Mouse (Mus musculus) gastrocnemius, adult 18-20 months (tissue): Measurements from ENCODE around the gene Ntmt1. TPM values are rescaled to one million over a fixed set of nuclear protein-coding genes. Genes with fewer than 3 reads are reported as not detected.

ENCODE experiments used
- DNase-seq: peaks from one replicate; pipeline ENCODE4 v3.0.0; 2021; ENCODE audit warnings: low spot score
- total RNA-seq, 2 experiments: library from RNA; stranded (reverse); gene quantifications; 2 replicates each; pipeline ENCODE4 v1.2.3; 2021

Ntmt1 gene
- total RNA-seq, 2 experiments from 2014 or later, result 10.6 to 11.3 TPM

- no peak for DNase-seq
Observed at GRCm38 (mm10) chr2:30821073-30821472, 13.4 kb downstream of the Ntmt1 start.

GRCm38 (mm10) chr2:30822460-30822859 is 14.8 kb downstream of the Ntmt1 start:
- no peak for DNase-seq

- DNase-seq, result no peak
Observed at GRCm38 (mm10) chr2:30823385-30824153, 15.9 kb downstream of the Ntmt1 start.

GRCm38 (mm10) chr2:30826825-30827748 is 19.5 kb downstream of the Ntmt1 start:
- no peak for DNase-seq

- peak; percentile 95 for DNase-seq
Observed at GRCm38 (mm10) chr2:30827749-30828475, 20.3 kb downstream of the Ntmt1 start.

GRCm38 (mm10) chr2:30829315-30829714 is 21.7 kb downstream of the Ntmt1 start:
- no peak for DNase-seq

- DNase-seq, result no peak
Observed at GRCm38 (mm10) chr2:30830283-30830795, 22.7 kb downstream of the Ntmt1 start, which contains the start of gene Asb6. TSS of gene Asb6 (minus strand) at chr2:30830333.

GRCm38 (mm10) chr2:30833644-30834043 is 26.0 kb downstream of the Ntmt1 start:
- peak; percentile 35 for DNase-seq

GRCm38 (mm10) chr2:30834373-30835022 is 26.9 kb downstream of the Ntmt1 start, which contains the start of gene Prrx2:
TSS of gene Prrx2 (plus strand) at chr2:30834972.
- no peak for DNase-seq

- DNase-seq, result no peak
Observed at GRCm38 (mm10) chr2:30836238-30836990, 28.8 kb downstream of the Ntmt1 start.

GRCm38 (mm10) chr2:30842615-30843014 is 35.0 kb downstream of the Ntmt1 start:
- no peak for DNase-seq

GRCm38 (mm10) chr2:30845152-30846070 is 37.8 kb downstream of the Ntmt1 start:
- DNase-seq, result no peak

GRCm38 (mm10) chr2:30846236-30846635 is 38.6 kb downstream of the Ntmt1 start:
- no peak for DNase-seq

- DNase-seq, result no peak
Observed at GRCm38 (mm10) chr2:30846723-30847122, 39.1 kb downstream of the Ntmt1 start.

GRCm38 (mm10) chr2:30848184-30848583 is 40.6 kb downstream of the Ntmt1 start:
- no peak for DNase-seq

- DNase-seq, result no peak
Observed at GRCm38 (mm10) chr2:30850581-30850980, 43.0 kb downstream of the Ntmt1 start.

- DNase-seq, result no peak
Observed at GRCm38 (mm10) chr2:30852771-30853313, 45.2 kb downstream of the Ntmt1 start.

GRCm38 (mm10) chr2:30857076-30857475 is 49.5 kb downstream of the Ntmt1 start:
- DNase-seq, result no peak

GRCm38 (mm10) chr2:30859782-30860181 is 52.2 kb downstream of the Ntmt1 start:
- DNase-seq, result no peak
